Mouse (Mus musculus): ENCODE results near the gene Otog.

Gene Otog

GRCm38 (mm10) chr7:46240696-46241095, at the start of gene Otog:
Gene Otog (plus strand): TSS chr7:46240987.
- DNase-seq (ENCODE audit: extremely low spot score) = no peak

- no peak for DNase-seq (ENCODE audit: extremely low spot score)
Measured at GRCm38 (mm10) chr7:46195356-46195755, 45.4 kb upstream of the Otog start.

GRCm38 (mm10) chr7:46200021-46200420, 40.8 kb upstream of the Otog start:
- DNase-seq (ENCODE audit: extremely low spot score) = no peak

GRCm38 (mm10) chr7:46201649-46202048, 39.1 kb upstream of the Otog start:
- peak; percentile 75 for DNase-seq (ENCODE audit: extremely low spot score)

- peak; percentile 47 for DNase-seq (ENCODE audit: extremely low spot score)
Measured at GRCm38 (mm10) chr7:46204046-46204471, 36.7 kb upstream of the Otog start.

GRCm38 (mm10) chr7:46204775-46205174, 36.0 kb upstream of the Otog start:
- no peak for DNase-seq (ENCODE audit: extremely low spot score)

GRCm38 (mm10) chr7:46208131-46208530, 32.7 kb upstream of the Otog start:
- no peak for DNase-seq (ENCODE audit: extremely low spot score)

- no peak for DNase-seq (ENCODE audit: extremely low spot score)
Measured at GRCm38 (mm10) chr7:46210276-46210675, 30.5 kb upstream of the Otog start.

- no peak for DNase-seq (ENCODE audit: extremely low spot score)
Measured at GRCm38 (mm10) chr7:46216481-46216880, 24.3 kb upstream of the Otog start.

GRCm38 (mm10) chr7:46218415-46218814, 22.4 kb upstream of the Otog start:
- DNase-seq (ENCODE audit: extremely low spot score) = peak; percentile 82

GRCm38 (mm10) chr7:46220591-46221129, 20.1 kb upstream of the Otog start:
- no peak for DNase-seq (ENCODE audit: extremely low spot score)

- peak; percentile 51 for DNase-seq (ENCODE audit: extremely low spot score)
Measured at GRCm38 (mm10) chr7:46226253-46226652, 14.5 kb upstream of the Otog start.

- no peak for DNase-seq (ENCODE audit: extremely low spot score)
Measured at GRCm38 (mm10) chr7:46226936-46227335, 13.9 kb upstream of the Otog start.

- no peak for DNase-seq (ENCODE audit: extremely low spot score)
Measured at GRCm38 (mm10) chr7:46235948-46236347, 4.8 kb upstream of the Otog start.

- no peak for DNase-seq (ENCODE audit: extremely low spot score)
Measured at GRCm38 (mm10) chr7:46236363-46236762, 4.4 kb upstream of the Otog start.

- DNase-seq (ENCODE audit: extremely low spot score) = no peak
Measured at GRCm38 (mm10) chr7:46237192-46237591, 3.6 kb upstream of the Otog start.

- peak; percentile 28 for DNase-seq (ENCODE audit: extremely low spot score)
Measured at GRCm38 (mm10) chr7:46238346-46238745, 2.4 kb upstream of the Otog start, which contains the start of gene Ush1c. Gene Ush1c (minus strand): TSS chr7:46238503.

GRCm38 (mm10) chr7:46240091-46240490, 696 bp upstream of the Otog start:
- no peak for DNase-seq (ENCODE audit: extremely low spot score)

GRCm38 (mm10) chr7:46246876-46247275, 6.1 kb downstream of the Otog start:
- no peak for DNase-seq (ENCODE audit: extremely low spot score)

- DNase-seq (ENCODE audit: extremely low spot score) = no peak
Measured at GRCm38 (mm10) chr7:46247606-46248005, 6.8 kb downstream of the Otog start.

GRCm38 (mm10) chr7:46251841-46252240, 11.1 kb downstream of the Otog start:
- no peak for DNase-seq (ENCODE audit: extremely low spot score)

- DNase-seq (ENCODE audit: extremely low spot score) = no peak
Measured at GRCm38 (mm10) chr7:46276156-46276555, 35.4 kb downstream of the Otog start.

- peak; percentile 66 for DNase-seq (ENCODE audit: extremely low spot score)
Measured at GRCm38 (mm10) chr7:46279946-46280345, 39.2 kb downstream of the Otog start.

GRCm38 (mm10) chr7:46280896-46281295, 40.1 kb downstream of the Otog start:
- DNase-seq (ENCODE audit: extremely low spot score) = no peak

All from embryo, embryonic 9.5 days (tissue).